Mouse (Mus musculus) heart, postnatal 14 days (tissue): Measurements from ENCODE around the gene Gpam. TPM values are rescaled to one million over a fixed set of nuclear protein-coding genes. Genes with fewer than 3 reads are reported as not detected.
"Not testable (repeated sequence)": the region's sequence is repeated elsewhere in the genome, so short reads cannot be mapped to it uniquely, and the experiment has no call there.

Experiments used
- DNase-seq, 2 experiments: peaks; one replicate each; pipeline ENCODE4 v3.0.0; 2021 to 2022
- intact Hi-C: fragments of 180-260 bp; cut with DNase I; formaldehyde crosslinking; loops from one replicate; pipeline ENCODE4 v1.15.1; 2025
- long read RNA-seq, 2 experiments: library from polyadenylated mRNA; stranded (forward); transcript quantifications; one replicate each; pipeline ENCODE4 v2.0.0; 2021
- total RNA-seq, 2 experiments: library from RNA; stranded (reverse); gene quantifications; 2 replicates each; pipeline ENCODE4 v1.2.3; 2021

Gpam gene
- 100 to 1,000 TPM; 165 to 166 TPM for total RNA-seq
- long read RNA-seq, experiment 1, transcript Gpam-201 (21 exons, 3,832 nt): major isoform, 26 of 136 reads
- long read RNA-seq, experiment 1, partial matches to known transcripts: 69 of 136 reads
- long read RNA-seq, experiment 1, other reads (novel, unspliced or antisense): 41 of 136 reads
- long read RNA-seq, experiment 2, transcript Gpam-201 (21 exons, 3,832 nt): major isoform, 26 of 142 reads
- long read RNA-seq, experiment 2, partial matches to known transcripts: 73 of 142 reads
- long read RNA-seq, experiment 2, other reads (novel, unspliced or antisense): 43 of 142 reads

- intact Hi-C loops: no loop called here
Observed at GRCm38 (mm10) chr19:55127072-55127718, at the start of gene Gpam. Gpam (minus strand) TSS chr19:55127238.

GRCm38 (mm10) chr19:55171585-55171984 is 44.5 kb upstream of the Gpam start:
- no peak for DNase-seq
- intact Hi-C loops: no loop called here

More at GRCm38 (mm10) chr19:55127072-55127718, at the start of gene Gpam:
- DNase-seq: no peak

GRCm38 (mm10) chr19:55170399-55170798 is 43.4 kb upstream of the Gpam start:
- no peak for DNase-seq
- intact Hi-C loops: no loop called here

GRCm38 (mm10) chr19:55169236-55169729 is 42.2 kb upstream of the Gpam start:
- intact Hi-C loops, DNase-seq: not testable (repeated sequence)

GRCm38 (mm10) chr19:55168360-55168759 is 41.3 kb upstream of the Gpam start:
- intact Hi-C loops: no loop called here
- no peak for DNase-seq

- DNase-seq: no peak
- intact Hi-C loops: no loop called here
Observed at GRCm38 (mm10) chr19:55167741-55168140, 40.7 kb upstream of the Gpam start.

GRCm38 (mm10) chr19:55166741-55167140 is 39.7 kb upstream of the Gpam start:
- no peak for DNase-seq
- intact Hi-C loops: no loop called here

GRCm38 (mm10) chr19:55165954-55166353 is 38.9 kb upstream of the Gpam start:
- intact Hi-C loops: no loop called here
- DNase-seq: no peak

GRCm38 (mm10) chr19:55165183-55165865 is 38.3 kb upstream of the Gpam start:
- DNase-seq: no peak
- intact Hi-C loops: no loop called here

GRCm38 (mm10) chr19:55164162-55164561 is 37.1 kb upstream of the Gpam start:
- DNase-seq: no peak

GRCm38 (mm10) chr19:55162271-55162670 is 35.2 kb upstream of the Gpam start:
- no peak for DNase-seq
- intact Hi-C loops: no loop called here

More at GRCm38 (mm10) chr19:55164162-55164561, 37.1 kb upstream of the Gpam start:
- intact Hi-C loops: no loop called here

GRCm38 (mm10) chr19:55159826-55160225 is 32.8 kb upstream of the Gpam start:
- DNase-seq: no peak
- intact Hi-C loops: no loop called here

- no peak for DNase-seq
- intact Hi-C loops: no loop called here
Observed at GRCm38 (mm10) chr19:55158606-55159005, 31.6 kb upstream of the Gpam start.

- no peak for DNase-seq
- intact Hi-C loops: no loop called here
Observed at GRCm38 (mm10) chr19:55157029-55157428, 30.0 kb upstream of the Gpam start.

GRCm38 (mm10) chr19:55152983-55153382 is 25.9 kb upstream of the Gpam start:
- intact Hi-C loops: no loop called here

GRCm38 (mm10) chr19:55152274-55152673 is 25.2 kb upstream of the Gpam start:
- DNase-seq, intact Hi-C loops: not testable (repeated sequence)

More at GRCm38 (mm10) chr19:55152983-55153382, 25.9 kb upstream of the Gpam start:
- DNase-seq: no peak

- DNase-seq: no peak
- intact Hi-C loops: no loop called here
Observed at GRCm38 (mm10) chr19:55149646-55150045, 22.6 kb upstream of the Gpam start.

GRCm38 (mm10) chr19:55148109-55148508 is 21.1 kb upstream of the Gpam start:
- no peak for DNase-seq
- intact Hi-C loops: no loop called here

GRCm38 (mm10) chr19:55147568-55147967 is 20.5 kb upstream of the Gpam start:
- intact Hi-C loops: no loop called here

GRCm38 (mm10) chr19:55145136-55145535 is 18.1 kb upstream of the Gpam start:
- DNase-seq: no peak
- intact Hi-C loops: no loop called here

More at GRCm38 (mm10) chr19:55147568-55147967, 20.5 kb upstream of the Gpam start:
- no peak for DNase-seq

- DNase-seq: no peak
- intact Hi-C loops: no loop called here
Observed at GRCm38 (mm10) chr19:55144691-55145090, 17.7 kb upstream of the Gpam start.
